Mouse (Mus musculus) frontal cortex, postnatal 10 days (tissue): Measurements from ENCODE around the gene Dab2.

Experiments
- DNase-seq, 2 experiments: peaks; one replicate each; pipeline ENCODE4 v3.0.0; 2022; ENCODE audit warnings: low spot score in 2 of 2, mixed read lengths in 1 of 2

Dab2 gene

GRCm38 (mm10) chr15:6466995-6467394, 167.4 kb downstream of the Dab2 start:
- DNase-seq: no peak

- DNase-seq: no peak
These were observed 169.3 kb downstream of the Dab2 start for GRCm38 (mm10) chr15:6468845-6469244.

GRCm38 (mm10) chr15:6469384-6469783, 169.8 kb downstream of the Dab2 start:
- DNase-seq: no peak

- DNase-seq: no peak
These were observed 184.0 kb downstream of the Dab2 start for GRCm38 (mm10) chr15:6483561-6483960.
